In genomic region chr5:124179411-124179810, GRCm38 (mm10) we compare ENCODE assay signal across 33 mouse cellular contexts.
DNase-seq lines count a peak whose midpoint lies in the region; ATAC-seq lines count a peak whose summit lies in the region.
"Had no signal": no experiment of that assay in that cellular context is flagged by ENCODE, and none has a peak within 500 bp of the region (broad histone marks: within the 10 kb centered on the region; RNA-seq: fewer than 3 reads in every experiment).

No protein-coding gene starts in this region.

- no peak for ATAC-seq in heart, embryonic 14.5 days (ENCODE audit: insufficient number of reproducible peaks, insufficient read depth, low FRiP score, low read depth)
- ATAC-seq in megakaryocyte-erythroid progenitor cell, adult 5-6 weeks (replicated peaks; ENCODE audit: low FRiP score, low TSS enrichment, poor library complexity, severe bottlenecking) = no peak
- ATAC-seq: activated CD4-positive, CD25-positive, alpha-beta regulatory T cell, adult 4 months; forebrain, embryonic 13.5 days; forebrain, embryonic 16.5 days; hindbrain, embryonic 16.5 days; intestine, embryonic 16.5 days; Patski had no signal

- intact Hi-C loops in heart, postnatal 10 days (cut with DNase I) = no loop called here

- no peaks in the 10 kb centered on the region for H3K36me3 ChIP-seq in heart, embryonic 14.5 days (ENCODE audit: control insufficient read depth, insufficient read depth, low read length)
- H3K36me3 ChIP-seq: embryonic facial prominence, embryonic 10.5 days; embryonic facial prominence, embryonic 13.5 days; heart, embryonic 10.5 days; heart, embryonic 13.5 days; hindbrain, embryonic 10.5 days; hindbrain, embryonic 13.5 days had no signal

- peak overlapping the region; percentile 25; the same call in 1 of the 2 replicates for H3K9ac ChIP-seq in heart, embryonic 14.5 days (ENCODE audit: low read length)
- H3K9ac ChIP-seq: embryonic facial prominence, embryonic 13.5 days; forebrain, embryonic 13.5 days; heart, embryonic 13.5 days; hindbrain, embryonic 13.5 days had no signal

- H3K9me3 ChIP-seq in heart, embryonic 14.5 days (ENCODE audit: control insufficient read depth, low read length) = no peaks in the 10 kb centered on the region
- H3K9me3 ChIP-seq: embryonic facial prominence, embryonic 10.5 days; embryonic facial prominence, embryonic 13.5 days; forebrain, embryonic 13.5 days; heart, embryonic 10.5 days; heart, embryonic 13.5 days; hindbrain, embryonic 10.5 days; hindbrain, embryonic 13.5 days had no signal

- 0 out of 4 replicates have a peak overlapping the region, but pooled peaks of 1 of the 2 experiments have one; percentile 33 for H3K27ac ChIP-seq in heart, embryonic 14.5 days (replicated peaks in 1 of 2; ENCODE audit: control insufficient read depth in 1 of 2, insufficient read depth in 1 of 2, low read depth in 2 of 2, low read length in 2 of 2)
- H3K27ac ChIP-seq: embryonic facial prominence, embryonic 10.5 days; embryonic facial prominence, embryonic 13.5 days; forebrain, embryonic 13.5 days; gastrocnemius, adult 2 months; heart, adult 2 months; heart, embryonic 13.5 days; hindbrain, embryonic 10.5 days; hindbrain, embryonic 13.5 days had no signal

- no peak for DNase-seq in heart, postnatal 10 days
- peak; percentile 43 for DNase-seq in thymus, postnatal 0 days (ENCODE audit: low spot score)
- no peak for DNase-seq in thymus, adult 18-20 months
- peak; percentile 51 for DNase-seq in R1 (ENCODE audit: low read depth, low spot score)
- DNase-seq in c-Kit-positive CD71-positive TER-119-positive erythroid progenitor cells, embryonic 14.5 days (ENCODE audit: low spot score) = peak; percentile 51
- DNase-seq in gastrocnemius, postnatal 4 days (ENCODE audit: low spot score in 2 of 2) = no peak
- DNase-seq: adrenal gland, adult 8-10 months; adrenal gland, postnatal 25 days; B cell, adult 2 months; cerebellum, adult 11 months; cerebellum, adult 2 months; cerebellum, postnatal 36 days; embryo, embryonic 11 days; gastrocnemius, adult 2 months; gastrocnemius, postnatal 14 days; heart, adult 2 months; heart, postnatal 36 days; kidney, adult 18-20 months had no signal

- H3K4me3 ChIP-seq in heart, embryonic 14.5 days (ENCODE audit: control insufficient read depth in 1 of 2, insufficient read depth in 1 of 2, low read depth in 1 of 2, low read length in 2 of 2) = no peak overlapping the region
- H3K4me3 ChIP-seq: embryonic facial prominence, embryonic 10.5 days; embryonic facial prominence, embryonic 13.5 days; erythroblast, embryonic 14.5 days; forebrain, embryonic 13.5 days; gastrocnemius, adult 2 months; heart, adult 2 months; heart, embryonic 10.5 days; heart, embryonic 13.5 days; hindbrain, embryonic 10.5 days; hindbrain, embryonic 13.5 days had no signal

- no peak overlapping the region for H3K4me2 ChIP-seq in heart, embryonic 14.5 days (ENCODE audit: low read length)
- H3K4me2 ChIP-seq: embryonic facial prominence, embryonic 13.5 days; forebrain, embryonic 13.5 days; heart, embryonic 13.5 days; hindbrain, embryonic 13.5 days had no signal

- WGBS in heart, embryonic 14.5 days = 83% methylated on average over 4 of the region's 4 CpGs

- H3K27me3 ChIP-seq in heart, embryonic 14.5 days (ENCODE audit: control insufficient read depth, insufficient read depth, low read length) = no peaks in the 10 kb centered on the region
- H3K27me3 ChIP-seq: embryonic facial prominence, embryonic 13.5 days; forebrain, embryonic 13.5 days; heart, embryonic 13.5 days; Patski had no signal

- H3K4me1 ChIP-seq in heart, embryonic 14.5 days (ENCODE audit: control insufficient read depth in 2 of 2, insufficient read depth in 2 of 2, low read length in 2 of 2) = peaks cover 32 to 45% of the 10 kb centered on the region in 2 experiments

Comparison
In these comparisons a context has a peak if more than half of its experiments do, and no peak if none do; other contexts are left out.
1. DNase-seq: peak in thymus, postnatal 0 days (single experiment), R1 (single experiment) and c-Kit-positive CD71-positive TER-119-positive erythroid progenitor cells, embryonic 14.5 days (single experiment); none in heart, postnatal 10 days (0 of 2), thymus, adult 18-20 months (0 of 2) and gastrocnemius, postnatal 4 days (0 of 2).